Mouse (Mus musculus) ES-E14 (cell line): Measurements from ENCODE around the gene Armc3. TPM values are rescaled to one million over a fixed set of nuclear protein-coding genes. Genes with fewer than 3 reads are reported as not detected.

Source experiments
- DNase-seq: peaks from one replicate; pipeline ENCODE4 v3.0.0-alpha.2; 2013; ENCODE audit warnings: low read depth, low spot score
- H3K27ac ChIP-seq: 2 replicates; pipeline ENCODE4 v1.5.1; 2012; ENCODE audit warnings: low read depth, mild to moderate bottlenecking, low read length, moderate library complexity, mixed read lengths; ENCODE audit not compliant: poor library complexity, insufficient read depth, severe bottlenecking
- H3K36me3 ChIP-seq: 2 replicates; pipeline ENCODE4 v1.6.1; 2012; ENCODE audit warnings: mild to moderate bottlenecking, low read length, moderate library complexity, mixed read lengths; ENCODE audit not compliant: control insufficient read depth, poor library complexity, insufficient read depth, severe bottlenecking
- H3K4me1 ChIP-seq, 2 experiments: fragments of 150-350 bp in 1 of 2; sonication (generic) in 1 of 2; 2 replicates each; pipeline ENCODE4 v1.6.1; 2012; ENCODE audit warnings: low read length in 2 of 2, mild to moderate bottlenecking in 1 of 2, mixed read lengths in 1 of 2; ENCODE audit not compliant: control insufficient read depth in 2 of 2, insufficient read depth in 2 of 2, poor library complexity in 1 of 2
- H3K4me3 ChIP-seq, 2 experiments: fragments of 150-350 bp in 1 of 2; sonication (generic) in 1 of 2; 2 replicates each; pipeline ENCODE4 v1.5.1; 2012; ENCODE audit warnings: low read length in 2 of 2, low read depth in 1 of 2, mild to moderate bottlenecking in 1 of 2, mixed read lengths in 1 of 2; ENCODE audit not compliant: insufficient read depth in 1 of 2, poor library complexity in 1 of 2, severe bottlenecking in 1 of 2
- H3K9ac ChIP-seq: 2 replicates; pipeline ENCODE4 v1.6.1; 2012; ENCODE audit warnings: low read depth, mild to moderate bottlenecking, low read length, mixed read lengths; ENCODE audit not compliant: poor library complexity, insufficient read depth, severe bottlenecking
- H3K9me3 ChIP-seq: fragments of 150-350 bp; sonication (generic); 2 replicates; pipeline ENCODE4 v1.6.1; 2012; ENCODE audit warnings: low read depth, mild to moderate bottlenecking, low read length; ENCODE audit not compliant: control insufficient read depth, insufficient read depth
- CHD2 ChIP-seq: IDR thresholded peaks from 2 replicates; pipeline ENCODE4 v1.6.1; 2014; ENCODE audit warnings: mild to moderate bottlenecking, low read depth, low read length, inconsistent platforms
- HCFC1 ChIP-seq: IDR thresholded peaks from 2 replicates; pipeline ENCODE4 v1.6.1; 2012; ENCODE audit warnings: low read length, inconsistent platforms, borderline replicate concordance; ENCODE audit not compliant: insufficient read depth
- MAFK ChIP-seq: IDR thresholded peaks from 2 replicates; pipeline ENCODE4 v1.6.1; 2014; ENCODE audit warnings: mild to moderate bottlenecking, low read depth, low read length, inconsistent platforms; ENCODE audit not compliant: insufficient read depth
- ZC3H11A ChIP-seq: IDR thresholded peaks from 2 replicates; pipeline ENCODE4 v1.6.1; 2012; ENCODE audit warnings: low read depth, mild to moderate bottlenecking, inconsistent platforms, low read length, borderline replicate concordance
- ZNF384 ChIP-seq: IDR thresholded peaks from 2 replicates; pipeline ENCODE4 v1.6.1; 2012; ENCODE audit warnings: low read depth, low read length, inconsistent platforms
- in situ Hi-C, 2 experiments: fragments of 600-800 bp; cut with MboI; formaldehyde crosslinking; loops; one replicate each; pipeline ENCODE4 v1.15.1; 2025; ENCODE audit warnings: low sequenced_read_pairs in 2 of 2, inconsistent platforms in 1 of 2; ENCODE audit not compliant: unreplicated experiment in 2 of 2
- total RNA-seq: library from RNA; depleted of rRNA; stranded (reverse); fragments of 300-350 nt; gene quantifications from 2 replicates; pipeline ENCODE4 v1.2.3, GENCODE M21; 2012

Armc3 gene
- total RNA-seq, 1 experiment: 0.09 TPM

GRCm38 (mm10) chr2:19249611-19250010 lies 50.5 kb downstream of the Armc3 start:
- in situ Hi-C loops: no loop called here

GRCm38 (mm10) chr2:19255037-19255436 lies 55.9 kb downstream of the Armc3 start:
- in situ Hi-C loops: no loop called here
- Histone ChIP-seq H3K4me3 (no peak overlapping the region), H3K9ac (no peak overlapping the region), H3K27ac (no peak overlapping the region), H3K4me1 (no peaks in the 10 kb centered on the region), H3K36me3 (no peaks in the 10 kb centered on the region), H3K9me3 (no peaks in the 10 kb centered on the region)
- DNase-seq: no peak
- no peak for TF ChIP-seq ZC3H11A

More at GRCm38 (mm10) chr2:19249611-19250010, 50.5 kb downstream of the Armc3 start:
- Histone ChIP-seq H3K4me3 (no peak overlapping the region), H3K36me3 (no peaks in the 10 kb centered on the region), H3K27ac (no peak overlapping the region), H3K9ac (no peak overlapping the region), H3K4me1 (no peaks in the 10 kb centered on the region), H3K9me3 (no peaks in the 10 kb centered on the region)
- TF ChIP-seq CHD2 (no peak), HCFC1 (no peak), ZC3H11A (no peak), MAFK (no peak), ZNF384 (no peak)
- DNase-seq: no peak

GRCm38 (mm10) chr2:19257255-19257654 lies 58.2 kb downstream of the Armc3 start:
- in situ Hi-C loops: no loop called here
- Histone ChIP-seq H3K4me1 (no peaks in the 10 kb centered on the region), H3K4me3 (no peak overlapping the region), H3K9me3 (no peaks in the 10 kb centered on the region), H3K36me3 (no peaks in the 10 kb centered on the region), H3K27ac (no peak overlapping the region), H3K9ac (no peak overlapping the region)
- DNase-seq: no peak
- no peak for TF ChIP-seq CHD2

GRCm38 (mm10) chr2:19260399-19260798 lies 61.3 kb downstream of the Armc3 start:
- Histone ChIP-seq H3K4me3 (no peak overlapping the region), H3K36me3 (no peaks in the 10 kb centered on the region), H3K9me3 (no peaks in the 10 kb centered on the region), H3K27ac (no peak overlapping the region), H3K4me1 (no peaks in the 10 kb centered on the region), H3K9ac (no peak overlapping the region)
- no peak for DNase-seq
- in situ Hi-C loops: no loop called here
- TF ChIP-seq ZC3H11A: no peak
- TF ChIP-seq ZNF384: no peak
- no peak for TF ChIP-seq HCFC1
- no peak for TF ChIP-seq CHD2
- no peak for TF ChIP-seq MAFK

GRCm38 (mm10) chr2:19263375-19263774 lies 64.3 kb downstream of the Armc3 start:
- no peaks in the 10 kb centered on the region for H3K4me1 ChIP-seq
- no peak overlapping the region for H3K9ac ChIP-seq
- no peak overlapping the region for H3K27ac ChIP-seq
- DNase-seq: no peak
- no peak overlapping the region for H3K4me3 ChIP-seq
- in situ Hi-C loops: no loop called here
- H3K36me3 ChIP-seq: no peaks in the 10 kb centered on the region
- H3K9me3 ChIP-seq: no peaks in the 10 kb centered on the region
- TF ChIP-seq HCFC1 (no peak), ZC3H11A (no peak), ZNF384 (no peak), MAFK (no peak), CHD2 (no peak)
